ENCODE assay signal across 13 mouse cellular contexts in the genomic region with DNA sequence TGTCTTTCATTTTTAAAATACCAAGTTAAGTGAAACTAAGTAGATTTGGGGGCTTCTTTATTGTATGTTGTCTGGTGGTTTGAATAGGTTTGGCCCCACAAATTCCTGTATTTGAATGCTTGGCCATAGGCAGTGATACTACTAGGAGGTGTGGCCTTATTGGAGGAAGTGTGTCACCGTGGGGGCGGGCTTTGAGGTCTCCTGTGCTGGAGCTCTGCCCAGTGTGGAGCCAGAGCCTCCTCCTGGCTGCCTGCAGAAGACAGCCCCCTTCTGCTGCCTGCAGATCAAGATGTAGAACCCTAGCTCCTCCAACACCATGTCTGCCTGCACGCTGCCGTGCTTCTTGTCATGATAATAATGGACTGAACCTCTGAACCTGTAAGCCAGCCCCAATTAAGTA. TPM values are rescaled to one million over a fixed set of nuclear protein-coding genes. Genes with fewer than 3 reads are reported as not detected.
DNase-seq lines count a peak whose midpoint lies in the region; ATAC-seq and TF ChIP-seq lines count a peak whose summit lies in the region.
"Not testable (repeated sequence)": the region's sequence is repeated elsewhere in the genome, so short reads cannot be mapped to it uniquely, and the experiment has no call there.
"Had no signal": no experiment of that assay in that cellular context is flagged by ENCODE, and none has a peak within 500 bp of the region (broad histone marks: within the 10 kb centered on the region; RNA-seq: fewer than 3 reads in every experiment).

No protein-coding gene starts in this region.

- peak; percentile 89 for ATAC-seq in erythroid progenitor cell, adult 5-6 weeks (replicated peaks; ENCODE audit: low FRiP score, poor library complexity, severe bottlenecking)
- peak; percentile 60 to 82 for ATAC-seq in hematopoietic stem cell, adult 5-6 weeks (replicated peaks in 1 of 2; ENCODE audit: insufficient read depth in 1 of 2, low FRiP score in 2 of 2, low TSS enrichment in 1 of 2, low read depth in 1 of 2, poor library complexity in 2 of 2, severe bottlenecking in 2 of 2)
- 0 out of 2 replicates have a peak, but pooled peaks have one; percentile 59 for ATAC-seq in kidney, postnatal 0 days (replicated peaks; ENCODE audit: low FRiP score, low read depth)
- peak; percentile 90 for ATAC-seq in megakaryocyte, adult 5-6 weeks (ENCODE audit: poor library complexity, severe bottlenecking)

- not testable (repeated sequence) for H3K27me3 ChIP-seq in kidney, postnatal 0 days (ENCODE audit: insufficient read depth, low read length)

- H3K9me3 ChIP-seq in kidney, postnatal 0 days (replicated peaks; ENCODE audit: low read length): not testable (repeated sequence)

- not testable (repeated sequence) for TF ChIP-seq CTCF in kidney, postnatal 0 days (IDR thresholded peaks at IDR 0.05; ENCODE audit: low read depth)

- H3K36me3 ChIP-seq in kidney, postnatal 0 days (ENCODE audit: insufficient read depth, low read length): not testable (repeated sequence)

- H3K27ac ChIP-seq in kidney, postnatal 0 days: not testable (repeated sequence)

- not testable (repeated sequence) for H3K4me3 ChIP-seq in kidney, postnatal 0 days (replicated peaks; ENCODE audit: low read depth, low read length)

- 86% methylated on average over 4 of the region's 4 CpGs for WGBS in kidney, postnatal 0 days

- DNase-seq in 3134 (ENCODE audit: extremely low read depth, insufficient read length, low spot score) (peak; percentile 72), R1 (ENCODE audit: low read depth, low spot score) (peak; percentile 32)
- DNase-seq in CD4-positive, CD25-positive, alpha-beta regulatory T cell, adult 2 months (ENCODE audit: low read depth, low spot score): peak; percentile 30
- DNase-seq in kidney, postnatal 0 days (ENCODE audit: low spot score): not testable (repeated sequence)
- DNase-seq in spleen, adult 12 weeks (ENCODE audit: low spot score): peak; percentile 11

- not testable (repeated sequence) for H3K9ac ChIP-seq in kidney, postnatal 0 days (ENCODE audit: low read depth, low read length)

- not testable (repeated sequence) for H3K4me1 ChIP-seq in kidney, postnatal 0 days (replicated peaks; ENCODE audit: insufficient read depth, low read length)

- not testable (repeated sequence) for H3K4me2 ChIP-seq in kidney, postnatal 0 days (ENCODE audit: low read length)

RNA-seq across cellular contexts. Expression of a gene that starts 25.4 kb away (rescaled TPM):
- not detected in 2 replicates for total RNA-seq in erythroid progenitor cell, adult 5-6 weeks (2015; ENCODE audit: low replicate concordance)
- total RNA-seq in erythroid progenitor cell, adult 5-6 weeks (2017; ENCODE audit: low replicate concordance): 1.3 and 1.4 TPM in 2 replicates
- total RNA-seq in hematopoietic stem cell, adult 5-6 weeks (2017): 30.1 and 32.7 TPM in 2 replicates
- 3.8 and 4.1 TPM in 2 replicates for polyA plus RNA-seq in kidney, postnatal 0 days (2015; fragmentation: Nextera tagmentation; extraction: Ambion mirVana)
- total RNA-seq in megakaryocyte, adult 5-6 weeks (2015): 1.0 and 1.1 TPM in 2 replicates
- total RNA-seq in megakaryocyte, adult 5-6 weeks (2017): 1.5 and 1.6 TPM in 2 replicates
- polyA plus RNA-seq: forebrain, embryonic 11.5 days; heart, embryonic 10.5 days; hindbrain, embryonic 12.5 days; midbrain, embryonic 11.5 days; neural tube, embryonic 13.5 days had no signal

Comparison
In these comparisons a context has a peak if more than half of its experiments do, and no peak if none do; other contexts are left out.
1. RNA of a gene that starts 25.4 kb away (total RNA-seq): 30.1 to 32.7 TPM in hematopoietic stem cell, adult 5-6 weeks; 1.0 to 1.6 TPM in megakaryocyte, adult 5-6 weeks and 1.3 to 1.4 TPM in erythroid progenitor cell, adult 5-6 weeks; every median in the first group is over 10 times any median in the second.
2. Peak in every context shown above with its lines, with median percentiles within 50 percentile points of each other: ATAC-seq.